ENCODE assay signal across 24 mouse cellular contexts in the genomic region with DNA sequence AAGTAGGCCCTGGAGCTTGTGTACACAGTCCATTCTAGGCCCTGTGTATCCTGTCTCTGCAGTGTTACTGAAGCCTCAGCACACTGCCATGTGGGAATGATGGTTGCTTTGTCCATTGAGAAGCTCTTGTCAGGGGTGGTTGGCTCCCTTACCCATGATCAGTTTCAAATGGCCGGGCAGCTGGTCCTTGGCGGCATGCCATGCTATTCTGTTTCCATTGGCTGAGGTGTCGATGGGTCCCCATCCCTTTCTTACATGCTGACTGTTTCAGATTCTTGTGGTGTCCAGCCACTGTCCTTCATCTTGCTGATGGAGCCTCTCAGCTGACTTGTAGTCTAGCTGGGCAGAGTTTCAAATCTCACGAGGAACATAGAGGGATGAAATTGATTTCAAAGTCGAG.
DNase-seq lines count a peak whose midpoint lies in the region; ATAC-seq and TF ChIP-seq lines count a peak whose summit lies in the region.
"Had no signal": no experiment of that assay in that cellular context is flagged by ENCODE, and none has a peak within 500 bp of the region (broad histone marks: within the 10 kb centered on the region; RNA-seq: fewer than 3 reads in every experiment).

No protein-coding gene starts in this region.

- H3K4me1 ChIP-seq in hindbrain, embryonic 16.5 days (ENCODE audit: control insufficient read depth, insufficient read depth, low read depth, low read length), result peaks cover 12% of the 10 kb centered on the region
- 0 out of 2 replicates have a peak, but pooled peaks cover 9% of the 10 kb centered on the region for H3K4me1 ChIP-seq in hindbrain, embryonic 10.5 days (replicated peaks)
- no peaks in the 10 kb centered on the region for H3K4me1 ChIP-seq in midbrain, postnatal 0 days (ENCODE audit: insufficient read depth, low read length)
- H3K4me1 ChIP-seq in midbrain, embryonic 15.5 days, result 0 out of 2 replicates have a peak, but pooled peaks cover 3% of the 10 kb centered on the region
- H3K4me1 ChIP-seq in intestine, postnatal 0 days (replicated peaks; ENCODE audit: control insufficient read depth, insufficient read depth, low read length), result no peaks in the 10 kb centered on the region
- H3K4me1 ChIP-seq: embryonic facial prominence, embryonic 12.5 days; embryonic facial prominence, embryonic 15.5 days; hindbrain, embryonic 12.5 days had no signal

- no peak overlapping the region for H3K4me2 ChIP-seq in hindbrain, embryonic 16.5 days (ENCODE audit: low read length)
- no peak overlapping the region for H3K4me2 ChIP-seq in midbrain, postnatal 0 days (ENCODE audit: low read depth, low read length, poor library complexity, severe bottlenecking)
- no peak overlapping the region for H3K4me2 ChIP-seq in midbrain, embryonic 15.5 days
- H3K4me2 ChIP-seq in intestine, postnatal 0 days (replicated peaks; ENCODE audit: low read depth), result no peak overlapping the region
- H3K4me2 ChIP-seq: embryonic facial prominence, embryonic 12.5 days; embryonic facial prominence, embryonic 15.5 days; heart, embryonic 13.5 days; hindbrain, embryonic 12.5 days had no signal

- H3K4me3 ChIP-seq in hindbrain, embryonic 16.5 days (ENCODE audit: low read length), result no peak overlapping the region
- H3K4me3 ChIP-seq in hindbrain, embryonic 10.5 days, result no peak overlapping the region
- H3K4me3 ChIP-seq in midbrain, postnatal 0 days (ENCODE audit: low read depth, low read length), result no peak overlapping the region
- H3K4me3 ChIP-seq in midbrain, embryonic 15.5 days, result no peak overlapping the region
- H3K4me3 ChIP-seq in intestine, postnatal 0 days (ENCODE audit: low read depth, low read length), result no peak overlapping the region
- H3K4me3 ChIP-seq: embryonic facial prominence, embryonic 12.5 days; embryonic facial prominence, embryonic 15.5 days; heart, adult 2 months; heart, embryonic 10.5 days; heart, embryonic 13.5 days; hindbrain, embryonic 12.5 days had no signal

- WGBS in hindbrain, embryonic 16.5 days, result 64% methylated on average over 5 of the region's 5 CpGs
- 90% methylated on average over 5 of the region's 5 CpGs for WGBS in hindbrain, embryonic 10.5 days
- WGBS in midbrain, postnatal 0 days, result 78% methylated on average over 5 of the region's 5 CpGs
- WGBS in midbrain, embryonic 15.5 days, result 71% methylated on average over 5 of the region's 5 CpGs
- WGBS in intestine, postnatal 0 days, result 80% methylated on average over 5 of the region's 5 CpGs

- H3K27ac ChIP-seq in hindbrain, embryonic 16.5 days (ENCODE audit: low read depth, low read length), result no peak overlapping the region
- H3K27ac ChIP-seq in hindbrain, embryonic 10.5 days, result no peak overlapping the region
- H3K27ac ChIP-seq in midbrain, postnatal 0 days (ENCODE audit: low read depth, low read length), result no peak overlapping the region
- H3K27ac ChIP-seq in midbrain, embryonic 15.5 days, result no peak overlapping the region
- H3K27ac ChIP-seq in intestine, postnatal 0 days (ENCODE audit: low read depth, low read length), result no peak overlapping the region
- H3K27ac ChIP-seq: embryonic facial prominence, embryonic 12.5 days; embryonic facial prominence, embryonic 15.5 days; heart, adult 2 months; heart, embryonic 10.5 days; heart, embryonic 13.5 days; hindbrain, embryonic 12.5 days had no signal

- peak; percentile 51; the same call in 1 of the 2 replicates for ATAC-seq in hindbrain, embryonic 16.5 days
- ATAC-seq in midbrain, postnatal 0 days (ENCODE audit: low FRiP score), result no peak
- no peak for ATAC-seq in midbrain, embryonic 15.5 days (replicated peaks)
- no peak for ATAC-seq in intestine, postnatal 0 days
- ATAC-seq: activated CD4-positive, CD25-positive, alpha-beta regulatory T cell, adult 4 months; CD4-positive, CD25-positive, alpha-beta regulatory T cell, adult 4 months; forebrain, embryonic 14.5 days; forebrain, postnatal 0 days had no signal

- H3K36me3 ChIP-seq in hindbrain, embryonic 16.5 days (ENCODE audit: control insufficient read depth, insufficient read depth, low read length), result no peaks in the 10 kb centered on the region
- no peaks in the 10 kb centered on the region for H3K36me3 ChIP-seq in hindbrain, embryonic 10.5 days
- no peaks in the 10 kb centered on the region for H3K36me3 ChIP-seq in midbrain, postnatal 0 days (ENCODE audit: insufficient read depth, low read length)
- H3K36me3 ChIP-seq in midbrain, embryonic 15.5 days (replicated peaks), result no peaks in the 10 kb centered on the region
- H3K36me3 ChIP-seq in intestine, postnatal 0 days (ENCODE audit: control insufficient read depth, insufficient read depth), result no peaks in the 10 kb centered on the region
- H3K36me3 ChIP-seq: embryonic facial prominence, embryonic 12.5 days; embryonic facial prominence, embryonic 15.5 days; heart, embryonic 10.5 days; heart, embryonic 13.5 days; hindbrain, embryonic 12.5 days had no signal

- peak; percentile 56 to 70 for DNase-seq in cerebellum, postnatal 14 days
- no peak for DNase-seq in cerebellum, adult 8-10 months
- no peak for DNase-seq in hindbrain, embryonic 10.5 days (ENCODE audit: low spot score)
- peak; percentile 38 for DNase-seq in midbrain, postnatal 0 days (ENCODE audit: low spot score)
- DNase-seq: adrenal gland, adult 8-10 months; adrenal gland, postnatal 25 days; forebrain, postnatal 0 days; gastrocnemius, postnatal 36 days; heart, adult 2 months; heart, postnatal 14 days; heart, postnatal 4 days; kidney, adult 11 months; kidney, adult 8-10 months had no signal

- H3K9me3 ChIP-seq in hindbrain, embryonic 16.5 days (ENCODE audit: control insufficient read depth, low read length), result no peaks in the 10 kb centered on the region
- H3K9me3 ChIP-seq in hindbrain, embryonic 10.5 days, result no peaks in the 10 kb centered on the region
- H3K9me3 ChIP-seq in midbrain, postnatal 0 days (ENCODE audit: low read length), result no peaks in the 10 kb centered on the region
- no peaks in the 10 kb centered on the region for H3K9me3 ChIP-seq in midbrain, embryonic 15.5 days
- H3K9me3 ChIP-seq in intestine, postnatal 0 days (ENCODE audit: control insufficient read depth), result no peaks in the 10 kb centered on the region
- H3K9me3 ChIP-seq: embryonic facial prominence, embryonic 12.5 days; embryonic facial prominence, embryonic 15.5 days; heart, embryonic 10.5 days; heart, embryonic 13.5 days; hindbrain, embryonic 12.5 days had no signal

- H3K27me3 ChIP-seq in hindbrain, embryonic 16.5 days (replicated peaks; ENCODE audit: control insufficient read depth, insufficient read depth, low read length), result no peaks in the 10 kb centered on the region
- H3K27me3 ChIP-seq in hindbrain, embryonic 10.5 days (ENCODE audit: insufficient read depth, poor library complexity, severe bottlenecking), result no peaks in the 10 kb centered on the region
- H3K27me3 ChIP-seq in midbrain, postnatal 0 days (ENCODE audit: insufficient read depth, low read length), result no peaks in the 10 kb centered on the region
- no peaks in the 10 kb centered on the region for H3K27me3 ChIP-seq in midbrain, embryonic 15.5 days (replicated peaks)
- no peaks in the 10 kb centered on the region for H3K27me3 ChIP-seq in intestine, postnatal 0 days (replicated peaks; ENCODE audit: control insufficient read depth, insufficient read depth, low read length)
- H3K27me3 ChIP-seq: embryonic facial prominence, embryonic 12.5 days; embryonic facial prominence, embryonic 15.5 days; hindbrain, embryonic 12.5 days had no signal

- TF ChIP-seq CTCF in midbrain, postnatal 0 days (IDR thresholded peaks at IDR 0.05), result no peak
- no peak for TF ChIP-seq CTCF in intestine, postnatal 0 days (IDR thresholded peaks at IDR 0.05; ENCODE audit: low read depth)

- no peak overlapping the region for H3K9ac ChIP-seq in hindbrain, embryonic 16.5 days (ENCODE audit: low read depth, low read length)
- no peak overlapping the region for H3K9ac ChIP-seq in midbrain, postnatal 0 days (replicated peaks; ENCODE audit: low read length, poor library complexity, severe bottlenecking)
- H3K9ac ChIP-seq in midbrain, embryonic 15.5 days, result no peak overlapping the region
- H3K9ac ChIP-seq in intestine, postnatal 0 days (ENCODE audit: low read depth, low read length), result no peak overlapping the region
- H3K9ac ChIP-seq: embryonic facial prominence, embryonic 12.5 days; embryonic facial prominence, embryonic 15.5 days; forebrain, postnatal 0 days; heart, embryonic 13.5 days; hindbrain, embryonic 12.5 days had no signal

Comparison
In these comparisons a context has a peak if more than half of its experiments do, and no peak if none do; other contexts are left out.
1. DNase-seq: peak in cerebellum, postnatal 14 days (2 of 2) and midbrain, postnatal 0 days (single experiment); none in cerebellum, adult 8-10 months (single experiment) and hindbrain, embryonic 10.5 days (single experiment).